Mouse (Mus musculus) heart, adult 9 months (tissue): ENCODE data around the gene Zbtb7b.

Experiments used
- DNase-seq, 2 experiments: peaks; one replicate each; pipeline ENCODE4 v3.0.0; 2022; ENCODE audit warnings: low spot score in 2 of 2

The Zbtb7b gene

DNA sequence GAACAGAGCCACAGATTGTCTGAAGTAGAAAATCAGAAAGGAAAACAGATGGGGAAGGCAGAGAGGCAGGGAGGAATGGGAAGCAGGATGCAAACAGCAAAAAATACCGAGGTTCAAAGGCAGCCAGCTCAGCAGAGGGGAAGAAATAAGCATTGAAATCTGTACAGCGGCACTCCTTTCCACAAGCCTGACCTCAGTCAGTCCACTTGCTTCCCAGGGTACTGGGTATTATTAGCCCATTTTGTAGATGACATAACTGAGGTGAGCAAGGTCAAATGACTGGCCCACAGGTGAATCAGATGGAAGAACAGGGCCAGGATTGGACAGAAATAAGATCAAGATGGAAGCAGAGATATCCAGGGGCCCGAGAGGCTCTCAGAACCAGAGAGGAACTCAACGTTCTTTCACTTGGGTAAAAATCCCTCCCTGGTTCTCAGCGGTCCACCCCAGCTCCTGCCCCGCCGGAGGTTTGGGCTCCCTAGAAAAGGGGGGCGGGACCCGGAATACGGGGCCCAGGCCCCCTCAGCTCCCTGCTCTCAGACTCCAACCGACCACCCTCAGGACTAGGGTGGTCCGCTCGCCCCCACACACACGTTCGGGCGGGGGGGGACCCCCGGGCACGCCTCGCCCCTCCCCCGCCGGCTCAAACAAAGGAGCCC is 57.4 kb downstream of the Zbtb7b start:
- no peak for DNase-seq

- no peak for DNase-seq
These were observed 58.0 kb downstream of the Zbtb7b start for GRCm38 (mm10) chr3:89336529-89336928.

DNA sequence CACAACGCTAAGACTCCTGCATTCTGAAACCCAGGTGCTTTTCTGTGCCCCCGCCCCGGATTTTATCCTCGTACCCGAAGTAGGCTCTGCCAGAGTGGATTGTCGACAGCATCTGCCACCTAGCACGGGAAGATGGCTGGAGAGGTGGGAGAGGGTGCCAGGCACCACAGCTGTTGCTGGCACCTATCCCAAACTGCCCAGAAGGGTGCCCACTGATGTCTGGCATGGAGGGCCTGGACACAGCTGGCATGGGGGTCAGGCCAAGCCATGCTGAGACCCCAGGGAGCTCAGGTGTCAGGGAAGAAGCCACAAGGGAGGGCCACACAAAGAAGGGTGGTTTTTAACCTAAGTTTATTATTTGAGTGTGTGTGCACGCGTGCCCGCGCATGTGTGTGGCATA is 61.5 kb downstream of the Zbtb7b start:
- DNase-seq = no peak

DNA sequence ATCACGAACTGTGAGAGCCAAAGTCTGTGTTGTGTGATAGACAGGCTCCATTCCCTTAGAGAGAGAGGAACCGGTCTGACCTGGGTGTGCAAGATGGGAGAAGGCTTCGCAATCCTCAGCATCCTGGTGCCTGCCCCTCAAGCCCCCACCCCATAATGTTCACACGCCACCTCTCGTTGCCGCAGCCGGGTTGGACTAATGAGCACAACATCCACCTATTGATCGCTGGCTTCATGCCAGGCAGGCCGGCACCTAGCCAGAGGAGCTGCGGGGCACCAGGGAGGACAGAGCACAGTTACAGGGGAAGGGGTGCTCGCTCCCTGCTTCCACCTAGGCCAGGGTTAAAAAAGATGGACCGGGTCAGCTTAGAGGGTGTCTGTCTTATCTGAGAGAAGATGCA is 62.1 kb downstream of the Zbtb7b start:
- no peak for DNase-seq

DNA sequence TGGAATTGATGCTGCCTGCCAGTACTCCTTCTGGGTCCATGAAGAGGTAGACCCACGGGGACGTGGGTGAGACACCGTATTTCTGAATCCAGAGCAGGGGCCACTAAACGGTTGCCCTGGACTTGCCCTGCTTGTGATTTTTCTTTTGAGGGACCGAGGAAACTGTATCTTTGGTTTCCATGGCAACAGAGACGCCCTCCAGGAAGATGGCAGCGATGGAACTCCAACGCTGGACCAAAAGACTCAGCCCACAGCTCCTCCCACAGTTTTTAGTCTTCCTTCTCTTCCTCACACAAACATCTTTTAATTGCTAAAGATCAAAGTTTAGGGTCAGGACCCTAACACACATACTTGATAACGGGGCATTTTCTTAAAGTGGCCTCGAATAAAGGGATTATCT is 62.6 kb downstream of the Zbtb7b start:
- no peak for DNase-seq

DNA sequence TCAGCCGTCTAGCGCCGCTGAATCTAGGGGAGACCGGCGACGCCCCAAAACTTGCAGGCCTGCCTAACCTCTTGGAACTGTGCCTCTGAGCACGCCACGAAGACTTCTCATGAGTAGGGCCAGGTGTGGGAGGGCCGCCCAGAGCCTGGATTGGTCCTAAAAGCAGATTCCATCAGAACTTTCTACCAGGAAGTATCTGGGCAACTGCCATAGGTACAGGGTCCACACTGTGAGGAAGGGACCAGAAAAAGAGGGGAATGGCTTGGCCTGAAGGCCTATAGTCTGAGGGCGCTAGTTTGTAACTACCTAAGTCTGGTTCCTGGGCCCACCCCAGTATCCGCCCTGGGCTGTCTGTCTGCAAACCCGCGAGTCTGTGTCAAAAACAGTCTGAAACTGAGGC is 63.0 kb downstream of the Zbtb7b start:
- no peak for DNase-seq

- DNase-seq = no peak
These were observed 63.6 kb downstream of the Zbtb7b start for GRCm38 (mm10) chr3:89330948-89331347.

DNA sequence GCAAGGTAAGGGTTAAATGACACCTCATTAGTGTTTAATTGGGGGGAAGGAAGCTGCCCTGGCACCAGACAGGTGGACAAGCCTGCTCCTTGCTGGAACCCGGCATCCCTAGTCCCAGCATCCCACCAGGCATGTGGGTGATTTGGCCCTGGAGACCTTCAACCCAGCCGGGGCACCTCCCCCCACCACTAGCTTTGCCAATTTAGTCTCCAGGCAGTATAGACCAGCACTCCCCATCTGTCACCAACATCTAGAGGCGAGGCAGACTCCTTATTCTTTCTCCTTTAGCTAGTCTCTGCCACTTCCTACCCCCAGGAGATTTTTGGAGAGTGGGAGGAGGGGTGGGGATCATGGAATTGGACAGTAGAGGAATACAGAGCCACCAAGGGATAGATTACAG is 64.2 kb downstream of the Zbtb7b start:
- no peak for DNase-seq

DNA sequence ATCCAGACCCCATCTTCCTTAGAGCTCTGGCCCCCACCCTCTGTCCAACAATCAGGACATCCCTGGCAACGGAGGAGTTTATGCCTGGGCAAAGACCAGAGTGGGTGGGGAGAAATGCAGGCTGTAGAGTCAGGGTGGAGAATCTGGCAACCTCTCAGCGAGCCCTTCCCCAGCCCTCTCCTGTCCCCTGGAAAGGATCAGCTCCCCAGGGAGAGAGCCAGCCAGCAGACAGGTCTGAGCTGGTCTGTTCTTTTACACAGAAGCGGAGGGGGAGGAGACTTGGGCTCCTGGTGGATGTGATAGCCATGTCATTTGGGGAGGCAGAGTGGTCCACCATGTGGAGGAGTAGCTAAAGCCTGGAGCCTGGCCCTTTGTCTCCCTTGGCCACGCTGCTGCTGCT is 66.0 kb downstream of the Zbtb7b start:
- no peak for DNase-seq
